Mouse (Mus musculus) adrenal gland, postnatal 25 days (tissue): Measurements from ENCODE around the gene Rbm41. TPM values are rescaled to one million over a fixed set of nuclear protein-coding genes. Genes with fewer than 3 reads are reported as not detected.

Experiments used
- DNase-seq: peaks from one replicate; pipeline ENCODE4 v3.0.0; 2021; ENCODE audit warnings: mixed read lengths
- long read RNA-seq: library from polyadenylated mRNA; stranded (forward); transcript quantifications from one replicate; pipeline ENCODE4 v2.0.0, GENCODE M21; 2021
- total RNA-seq: library from RNA; stranded (reverse); gene quantifications from 2 replicates; pipeline ENCODE4 v1.2.3, GENCODE M21; 2021

Rbm41 gene
- total RNA-seq: 7.3 and 8.5 TPM in 2 replicates
- long read RNA-seq, partial matches to known transcripts: 0 of 1 reads
- long read RNA-seq, other reads (novel, unspliced or antisense): 1 of 1 reads

DNA sequence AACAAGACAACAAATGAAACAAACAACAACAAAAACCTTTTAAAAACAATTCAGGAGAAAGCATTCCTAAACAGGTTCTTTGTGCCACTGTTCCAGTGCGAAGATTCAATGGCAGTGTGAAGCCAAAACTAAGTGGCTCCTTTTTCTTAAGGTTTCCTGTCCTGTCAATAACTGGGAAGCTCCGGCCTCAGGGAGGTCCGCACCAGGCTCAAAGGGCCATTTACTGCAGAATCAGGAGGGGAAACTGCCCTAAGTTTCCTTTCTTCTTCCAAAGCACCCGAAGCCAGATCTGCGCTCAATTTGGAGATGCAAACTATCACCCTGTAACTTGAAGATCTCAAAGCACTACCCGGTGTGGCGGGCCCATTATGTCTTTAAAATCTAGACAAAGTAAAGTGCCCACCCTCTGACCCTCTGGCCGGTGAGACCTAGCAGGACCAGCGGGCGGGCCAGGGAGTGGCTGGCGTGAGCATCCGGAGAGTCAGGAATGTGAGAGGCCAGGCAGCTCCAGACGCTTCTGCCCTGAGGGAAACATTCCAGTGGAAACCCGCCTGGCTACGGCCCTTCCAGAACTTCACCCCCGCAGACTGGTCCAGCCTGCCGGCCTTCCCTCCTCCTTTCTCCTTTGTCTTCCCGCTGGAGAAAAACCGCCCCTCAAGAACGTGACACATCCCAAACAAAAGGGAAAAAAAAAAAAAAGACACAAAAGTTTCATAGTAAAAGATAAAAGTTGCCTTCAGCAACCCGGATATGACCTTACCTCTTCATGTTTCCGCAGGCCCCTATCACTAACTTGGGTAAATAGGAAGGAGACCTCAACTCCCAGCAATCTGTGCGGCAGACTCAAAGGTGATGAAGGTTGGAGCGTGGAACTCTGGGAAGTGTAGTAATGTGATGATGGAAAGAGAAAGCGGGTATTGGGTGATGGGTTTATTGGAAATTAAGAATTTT, at the start of gene Rbm41:
TSS of gene Rbm41 (minus strand) at position 856 of the 951 bp plus-strand sequence.
- peak; percentile 18 for DNase-seq

DNA sequence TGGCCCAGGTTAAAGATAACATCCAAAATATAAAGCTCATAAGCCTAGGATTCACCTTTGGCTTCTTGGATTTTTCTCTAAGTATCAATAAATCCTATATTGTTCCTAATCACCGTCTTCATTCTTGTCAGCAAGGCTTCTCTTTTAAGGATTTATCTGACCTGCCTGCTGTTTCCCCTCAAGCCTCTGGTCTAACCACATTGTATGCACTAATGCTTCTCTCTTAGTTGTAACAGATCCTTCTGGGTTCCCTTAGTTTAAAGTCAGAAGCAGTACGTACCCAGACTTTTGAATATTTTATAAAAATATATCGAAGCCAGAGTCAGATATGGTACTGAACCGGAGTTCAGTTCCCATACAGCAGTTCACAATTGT, 283 bp upstream of the Rbm41 start:
- DNase-seq: no peak

DNA sequence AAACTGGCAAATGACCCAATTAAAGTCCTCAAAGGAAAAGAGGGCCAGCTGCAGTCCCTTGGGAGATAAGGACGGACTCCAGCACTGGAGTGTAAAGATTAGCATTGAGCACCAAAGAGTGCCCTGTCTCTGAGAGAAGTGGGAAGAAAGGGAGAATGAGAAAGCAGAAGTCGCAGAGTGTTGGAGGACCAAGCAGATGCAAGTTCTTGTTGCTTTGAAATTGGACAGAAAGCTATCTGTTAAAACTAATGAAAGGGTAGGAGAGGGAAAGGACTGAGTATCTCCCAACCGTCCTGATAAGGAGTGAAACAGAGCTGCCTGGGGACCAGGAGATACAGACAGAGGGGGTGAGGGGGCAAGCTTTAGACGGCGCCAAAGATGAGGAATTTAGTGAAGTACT, 16.3 kb downstream of the Rbm41 start:
- DNase-seq: no peak

DNA sequence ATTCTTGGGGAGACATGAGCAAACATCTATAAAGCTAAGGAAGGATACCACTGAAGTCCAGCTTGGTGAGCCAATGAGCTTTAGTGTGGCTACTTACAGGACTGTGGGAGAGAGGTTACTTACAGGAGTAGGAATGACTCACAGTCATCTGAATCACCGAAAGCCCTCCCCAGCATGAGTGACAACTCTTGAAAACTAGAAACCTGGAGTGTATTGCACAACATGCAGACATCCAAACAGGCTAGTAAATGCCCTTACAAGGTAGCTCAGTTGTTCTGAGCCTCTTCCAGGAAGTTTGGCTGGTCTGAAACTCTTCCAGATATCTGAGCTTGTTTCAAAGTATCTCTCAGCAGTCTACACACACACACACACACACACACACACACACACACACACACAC, 64.9 kb downstream of the Rbm41 start:
- no peak for DNase-seq

DNA sequence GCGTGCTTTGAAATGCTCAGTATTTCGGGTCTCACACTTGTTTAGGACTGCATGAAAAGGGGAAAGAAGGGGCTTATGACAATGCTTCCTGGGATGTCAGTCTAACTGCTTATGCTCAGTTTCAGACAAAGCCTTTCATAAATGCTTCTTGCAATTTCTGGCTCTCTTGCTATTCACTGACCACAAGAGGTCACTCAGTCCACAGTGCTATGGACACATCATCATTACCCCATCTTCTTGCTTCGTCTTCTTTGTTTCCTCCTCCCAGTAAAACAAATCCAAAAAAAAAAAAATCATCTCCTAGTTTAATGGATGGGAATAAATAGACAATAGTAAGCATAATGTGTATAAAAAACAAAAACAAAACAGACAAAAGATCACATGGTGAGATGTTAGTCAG, 65.9 kb downstream of the Rbm41 start:
- no peak for DNase-seq

DNA sequence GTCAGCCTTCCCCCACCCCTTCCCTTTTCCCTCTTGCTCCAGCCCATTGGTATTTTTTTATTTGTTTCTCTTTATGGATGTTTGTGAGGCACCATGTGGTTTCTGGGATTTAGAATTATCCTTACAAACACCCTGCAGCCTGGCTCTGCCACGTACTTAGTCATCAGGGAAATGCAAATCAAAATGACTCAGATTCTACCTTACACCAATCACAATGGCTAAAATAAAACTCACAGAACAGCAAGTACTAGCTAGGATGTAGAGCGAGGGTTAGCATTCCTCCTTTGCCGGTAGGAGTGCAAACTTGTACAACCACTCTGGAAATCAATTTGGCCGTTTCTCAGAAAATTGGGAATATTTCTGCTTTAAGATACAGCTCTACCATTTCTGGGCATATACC, 77.8 kb downstream of the Rbm41 start:
- no peak for DNase-seq

DNA sequence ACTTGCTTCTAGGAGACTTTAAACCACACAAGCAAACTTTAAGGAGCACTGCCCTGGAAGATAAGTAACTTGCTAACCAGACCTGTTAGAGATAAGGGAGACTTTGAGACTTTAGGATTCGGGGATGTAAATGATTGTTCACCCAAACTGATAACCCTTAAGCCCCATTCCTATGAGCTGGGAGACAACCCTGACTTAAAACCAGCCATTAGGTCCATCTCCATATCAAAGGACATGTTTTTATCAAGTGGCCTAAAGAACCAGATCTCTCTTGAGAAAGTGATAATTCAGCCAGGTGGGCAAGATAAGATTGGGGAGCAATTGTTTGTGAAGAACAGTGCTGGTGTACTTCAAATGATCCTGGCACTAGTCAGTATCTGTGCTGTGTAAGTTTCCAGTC, 107.0 kb downstream of the Rbm41 start:
- no peak for DNase-seq

DNA sequence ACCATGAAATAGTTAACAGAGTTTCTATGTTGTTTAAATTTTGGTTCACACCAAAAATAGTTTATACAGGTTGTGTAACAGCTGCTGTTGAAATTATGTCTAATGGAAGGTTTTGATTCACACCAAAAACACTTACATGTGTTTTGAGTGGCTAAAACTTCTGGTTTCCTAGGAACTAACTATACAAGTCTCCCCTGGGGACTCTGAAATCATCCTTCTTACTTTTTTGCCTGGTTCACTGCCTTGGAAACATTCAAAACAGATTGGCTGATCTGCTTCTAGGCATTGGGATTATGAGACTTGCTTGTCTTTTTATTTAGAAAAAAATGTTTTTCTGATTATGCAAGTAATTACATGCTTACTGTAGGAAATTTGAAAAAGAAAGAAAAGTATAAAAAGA, 115.2 kb downstream of the Rbm41 start:
- DNase-seq: no peak

DNA sequence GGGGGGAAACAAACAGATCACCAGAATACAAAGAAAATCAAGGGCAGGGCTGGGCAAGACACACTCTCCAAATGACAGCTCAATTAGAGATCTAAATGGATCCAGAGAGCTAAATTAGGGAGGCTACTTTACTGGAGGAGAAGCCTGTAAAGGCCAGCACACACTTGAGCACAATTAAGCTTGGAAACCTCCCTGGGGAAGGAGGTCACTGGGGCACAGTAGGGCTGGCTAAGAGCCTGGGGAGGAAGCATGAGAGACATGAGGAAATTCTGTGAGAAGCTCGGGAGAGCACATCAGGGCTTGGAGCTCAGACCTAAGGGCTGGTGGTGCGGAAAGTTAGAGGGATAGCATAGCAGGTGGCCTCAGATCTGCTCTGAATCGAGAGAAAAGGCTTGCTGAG, 120.5 kb downstream of the Rbm41 start:
- no peak for DNase-seq

DNA sequence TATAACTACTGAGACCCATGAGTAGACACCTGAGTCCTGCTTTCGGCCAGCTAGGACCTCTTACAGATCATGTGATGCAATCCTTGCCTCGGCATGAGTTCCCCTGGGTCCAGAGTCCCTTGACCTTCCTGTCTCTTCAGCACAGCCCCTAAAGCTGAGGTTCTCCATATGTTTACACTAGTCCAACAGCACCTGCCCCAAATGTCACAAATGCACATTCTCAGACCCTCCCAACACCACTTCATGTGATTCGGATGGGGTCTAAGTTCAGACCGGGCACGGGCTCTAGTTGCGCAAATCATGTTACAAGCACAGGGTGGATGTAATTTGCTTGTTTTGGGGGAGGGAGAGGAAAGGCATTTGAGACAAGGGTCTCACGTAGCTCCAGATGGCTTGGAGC, 121.3 kb downstream of the Rbm41 start:
- DNase-seq: no peak

DNA sequence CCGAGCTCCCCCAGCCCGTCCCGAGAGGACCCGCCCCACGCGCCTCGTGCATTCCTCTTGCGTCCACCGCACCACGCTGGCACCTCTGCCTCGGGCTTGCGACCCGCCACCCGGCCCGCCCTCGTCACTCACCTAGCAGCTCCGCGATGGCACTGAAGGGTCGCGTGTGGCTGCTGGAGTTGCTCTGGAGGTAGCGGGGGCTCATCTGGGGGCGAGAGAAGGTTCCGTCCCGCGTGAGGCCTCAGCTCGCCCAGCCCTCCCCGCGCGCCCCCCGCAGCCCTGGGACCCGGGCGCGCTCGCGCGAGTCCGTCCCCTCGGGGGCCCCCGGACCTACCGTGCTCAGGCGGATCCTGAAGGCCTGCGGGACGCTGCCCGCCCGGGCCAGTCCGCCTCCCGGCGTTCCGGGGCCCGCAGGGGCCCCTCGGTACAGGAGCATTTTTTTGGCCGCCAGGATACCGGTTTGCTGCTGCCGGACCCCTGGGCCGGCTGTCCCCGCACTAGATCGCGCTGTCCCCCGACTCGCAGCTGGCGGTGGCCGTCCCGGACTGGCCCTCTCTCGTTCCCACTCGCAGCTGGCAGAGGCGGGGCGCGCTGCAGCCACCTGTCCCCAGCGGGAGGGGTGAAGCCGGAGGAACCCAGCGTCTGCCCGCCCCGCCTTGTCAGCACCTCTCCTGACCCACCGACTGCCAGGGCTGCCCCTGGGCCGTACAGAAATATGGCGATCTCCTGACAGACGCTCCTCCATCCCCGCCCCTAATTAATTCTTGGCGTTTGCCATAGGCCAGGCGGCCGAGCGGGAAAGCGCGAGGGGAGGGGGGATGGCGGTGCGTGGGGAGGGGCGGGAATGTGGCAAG, 127.2 kb downstream of the Rbm41 start, which contains the start of gene Morc4:
TSS of gene Morc4 (minus strand) at position 740 of the 854 bp plus-strand sequence.
- DNase-seq: peak; percentile 62

DNA sequence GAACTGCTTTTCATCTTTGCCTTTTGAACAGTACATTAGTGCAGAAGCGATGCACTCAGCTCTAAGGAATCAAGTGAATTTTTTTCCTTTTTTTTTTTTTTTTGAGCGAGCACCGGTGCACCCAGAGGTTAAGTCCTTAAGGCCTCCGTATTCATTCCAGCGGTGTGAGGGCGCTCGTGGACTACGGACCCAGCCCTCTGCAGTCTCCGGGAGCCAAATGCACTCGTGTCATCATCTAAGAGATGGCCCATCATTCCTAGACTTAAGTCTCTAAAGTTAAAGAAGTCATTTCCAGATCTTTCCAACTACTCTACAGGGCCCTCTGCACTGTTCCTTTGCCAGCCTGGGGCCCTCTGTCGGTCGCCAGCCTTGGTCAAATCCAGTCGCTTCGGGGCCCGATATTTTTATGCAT, 128.1 kb downstream of the Rbm41 start:
- peak; percentile 36 for DNase-seq

DNA sequence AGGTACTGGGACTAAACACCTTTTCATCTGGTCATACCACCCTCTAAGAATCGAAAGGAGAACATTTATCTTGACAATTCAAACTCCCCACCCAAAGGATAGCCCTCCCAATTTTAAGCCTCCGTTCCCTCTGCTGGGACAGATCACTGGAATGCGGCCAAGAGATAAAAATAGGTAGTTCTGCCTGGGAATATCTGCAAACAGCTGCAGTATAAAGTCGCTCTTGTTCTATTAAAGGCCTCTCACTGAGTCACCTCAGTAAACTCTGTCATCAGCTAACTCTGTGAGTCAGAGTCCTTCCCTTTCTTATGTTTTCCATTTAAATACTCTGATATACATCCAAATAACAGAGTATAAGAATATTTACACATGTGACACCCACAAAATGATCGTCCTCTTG, 139.0 kb downstream of the Rbm41 start:
- DNase-seq: no peak

DNA sequence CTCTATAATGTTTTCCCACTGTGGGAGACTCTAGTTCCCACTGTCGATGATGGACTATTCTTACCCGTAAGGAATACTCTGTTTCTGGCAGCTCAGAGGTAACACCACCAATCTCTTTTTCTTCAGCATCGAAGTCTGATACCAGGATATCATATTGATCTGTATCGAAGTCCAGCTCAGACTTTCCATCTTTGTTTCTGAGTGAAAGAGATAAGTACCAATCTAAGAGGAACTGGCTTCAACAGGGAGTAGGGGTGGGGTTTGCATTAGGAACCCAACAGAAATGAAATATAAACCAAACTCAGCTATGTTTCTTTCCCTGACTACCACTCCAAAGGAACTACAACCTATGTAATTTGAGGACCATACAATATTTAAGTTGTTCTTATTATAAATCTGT, 143.6 kb downstream of the Rbm41 start:
- no peak for DNase-seq

DNA sequence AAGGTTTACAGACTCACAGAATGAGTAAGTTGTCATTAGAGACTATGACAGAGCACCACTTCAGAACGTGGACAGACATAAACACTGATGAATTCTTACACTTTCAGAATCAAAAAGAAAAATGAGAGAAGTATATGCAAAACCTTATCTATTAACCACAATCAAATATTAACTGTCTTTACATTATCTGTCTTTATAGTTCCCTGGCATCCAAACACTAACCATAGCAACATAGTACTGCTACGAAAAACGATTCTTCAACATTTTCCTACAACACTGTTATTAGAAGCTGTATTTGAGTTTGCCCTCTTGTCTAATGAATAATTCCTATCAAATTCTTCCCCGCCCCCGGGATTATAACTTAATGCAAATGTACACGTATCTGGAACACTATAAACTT, 157.3 kb downstream of the Rbm41 start:
- DNase-seq: no peak

Other genes with a start within 250 kb of the Rbm41 start
- not detected in 2 replicates for gene Ripply1, start 216.2 kb downstream of the Rbm41 start, total RNA-seq
- gene Cldn2, start 197.8 kb downstream of the Rbm41 start, total RNA-seq: 0.29 TPM in 1 of 2 replicates, not detected in the other
- 4.8 and 6.5 TPM in 2 replicates for gene Morc4, start 126.9 kb downstream of the Rbm41 start, total RNA-seq
- gene Nup62cl, start 64.1 kb upstream of the Rbm41 start, total RNA-seq: 9.0 and 16.4 TPM in 2 replicates
- not detected in 2 replicates for gene Pih1h3b, start 64.3 kb upstream of the Rbm41 start, total RNA-seq